Mouse (Mus musculus): Measurements from ENCODE around the gene Alox12b.

DNA sequence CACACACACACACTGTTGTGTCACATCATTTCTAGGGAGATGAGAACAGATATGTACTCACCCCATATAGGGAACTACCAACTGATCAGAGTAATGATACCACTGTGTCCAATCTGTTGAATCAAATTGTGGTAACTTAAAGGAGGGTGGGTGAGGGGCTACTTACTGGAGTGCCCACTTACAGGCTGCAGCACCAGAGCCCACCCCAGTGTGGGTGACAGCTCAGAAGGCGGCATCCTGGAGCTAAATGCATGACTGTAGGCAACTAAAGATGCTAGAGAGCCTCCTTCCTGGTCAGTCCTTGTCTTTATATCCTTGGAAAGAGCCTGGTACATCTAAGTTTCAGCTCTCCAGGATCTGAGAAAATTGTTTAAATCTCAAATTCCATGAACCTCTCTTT is 42.5 kb downstream of the Alox12b start:
- TF ChIP-seq CTCF (IDR thresholded peaks at IDR 0.05 in 2 of 3, conservative IDR thresholded peaks at IDR 0.05 in 1 of 3; ENCODE audit: control insufficient read depth in 1 of 3, insufficient read depth in 1 of 3, low read depth in 2 of 3, low read length in 3 of 3, poor library complexity in 1 of 3, severe bottlenecking in 1 of 3) (no peak), POLR2A (IDR thresholded peaks at IDR 0.05; ENCODE audit: control insufficient read depth in 1 of 2, insufficient read depth in 1 of 2, low read depth in 1 of 2, low read length in 2 of 2, poor library complexity in 1 of 2) (no peak), CHD2 (IDR thresholded peaks at IDR 0.05; ENCODE audit: low read length) (no peak), EP300 (IDR thresholded peaks at IDR 0.05; ENCODE audit: low read depth in 1 of 2, low read length in 2 of 2) (no peak), MAX (IDR thresholded peaks at IDR 0.05; ENCODE audit: low read length) (no peak), E2F4 (IDR thresholded peaks at IDR 0.05; ENCODE audit: borderline replicate concordance, low read depth, low read length) (no peak), USF1 (IDR thresholded peaks at IDR 0.05; ENCODE audit: low read depth, low read length) (no peak), TBP (IDR thresholded peaks at IDR 0.05; ENCODE audit: low read depth, low read length) (no peak), ZNF384 (IDR thresholded peaks at IDR 0.05; ENCODE audit: low read depth, low read length) (no peak), MAZ (IDR thresholded peaks at IDR 0.05; ENCODE audit: low read depth, low read length) (no peak), GATA1 (IDR thresholded peaks at IDR 0.05; ENCODE audit: low read depth, low read length) (no peak), RAD21 (IDR thresholded peaks at IDR 0.05; ENCODE audit: low read depth, low read length) (no peak), KAT2A (conservative IDR thresholded peaks at IDR 0.05; ENCODE audit: low read depth, low read length) (no peak)
